38 mouse cellular contexts compared by ENCODE assay signal in the genomic region with DNA sequence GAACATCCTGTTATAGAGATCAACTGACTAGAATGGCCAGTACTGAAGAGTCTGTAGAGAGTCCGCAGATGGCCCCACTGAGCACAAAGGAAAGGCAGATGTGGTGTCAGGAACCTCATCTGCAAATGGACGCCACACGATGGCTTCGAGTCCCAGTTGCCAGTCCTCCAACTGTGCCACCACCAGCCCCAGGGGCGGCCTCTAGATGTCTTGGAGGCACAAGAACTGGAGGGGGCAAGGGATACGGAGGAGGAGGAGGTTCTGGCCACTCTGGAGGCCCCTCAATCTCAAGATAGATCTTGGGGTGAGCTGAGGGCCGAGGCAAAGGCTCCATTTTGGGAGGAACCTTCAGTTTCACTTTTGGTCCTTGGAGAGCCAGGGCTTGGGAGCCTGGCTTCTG. TPM values are rescaled to one million over a fixed set of nuclear protein-coding genes. Genes with fewer than 3 reads are reported as not detected.
"Had no signal": no experiment of that assay in that cellular context is flagged by ENCODE, and none has a peak within 500 bp of the region (broad histone marks: within the 10 kb centered on the region; RNA-seq: fewer than 3 reads in every experiment).

No protein-coding gene starts in this region.

- DNase-seq: left cerebral cortex, postnatal 4 days; liver; liver, embryonic 13.5 days; liver, postnatal 0 days; lung, adult 18-20 months; lung, adult 2 months; lung, embryonic 14.5 days; lung, postnatal 10 days; lung, postnatal 14 days; lung, postnatal 36 days; lung, postnatal 4 days; midbrain, embryonic 14.5 days had no signal

- H3K4me3 ChIP-seq: limb, embryonic 10.5 days; limb, embryonic 12.5 days; limb, embryonic 13.5 days; limb, embryonic 15.5 days; liver, embryonic 12.5 days; liver, embryonic 13.5 days; liver, embryonic 15.5 days; lung, embryonic 15.5 days; megakaryocyte, embryonic 14.5 days; midbrain, embryonic 10.5 days; midbrain, embryonic 12.5 days; midbrain, embryonic 13.5 days; midbrain, embryonic 15.5 days; myocyte; neural tube, embryonic 12.5 days had no signal

- H3K27ac ChIP-seq: limb, embryonic 10.5 days; limb, embryonic 12.5 days; limb, embryonic 13.5 days; limb, embryonic 15.5 days; liver, embryonic 12.5 days; liver, embryonic 13.5 days; liver, embryonic 14.5 days; liver, embryonic 15.5 days; lung, embryonic 15.5 days; macrophage; midbrain, embryonic 10.5 days; midbrain, embryonic 12.5 days; midbrain, embryonic 13.5 days; midbrain, embryonic 15.5 days; neural tube, embryonic 12.5 days had no signal

RNA-seq across cellular contexts. Expression of a gene that starts 47.2 kb away (rescaled TPM):
- total RNA-seq: left cerebral cortex, postnatal 10 days; left cerebral cortex, postnatal 14 days; left cerebral cortex, postnatal 25 days; left cerebral cortex, postnatal 36 days; liver, adult 2 months; megakaryocyte progenitor cell, adult 5-6 weeks; megakaryocyte, adult 5-6 weeks; megakaryocyte-erythroid progenitor cell, adult 5-6 weeks; midbrain, postnatal 0 days; monocyte, adult 5-6 weeks had no signal
